ENCODE assay signal across 22 mouse cellular contexts in genomic region chr9:123713111-123713510, GRCm38 (mm10). TPM values are rescaled to one million over a fixed set of nuclear protein-coding genes. Genes with fewer than 3 reads are reported as not detected.
A peak's percentile ranks its signal among the peaks of the same experiment; 100 is the strongest.
DNase-seq lines count a peak whose midpoint lies in the region; ATAC-seq and TF ChIP-seq lines count a peak whose summit lies in the region.
"Had no signal": no experiment of that assay in that cellular context is flagged by ENCODE, and none has a peak within 500 bp of the region (broad histone marks: within the 10 kb centered on the region; RNA-seq: fewer than 3 reads in every experiment).

No protein-coding gene starts in this region.

- peak; percentile 2 for DNase-seq in midbrain, embryonic 14.5 days
- DNase-seq in CD4-positive helper T cell, adult 2 months (ENCODE audit: low read depth, low spot score): peak; percentile 26
- peak; percentile 19 for DNase-seq in T-cell, adult 2 months (ENCODE audit: low spot score)
- no peak for DNase-seq in gastrocnemius, postnatal 36 days
- DNase-seq in layer of hippocampus, adult 9-11 months: no peak
- DNase-seq: adrenal gland, postnatal 25 days; cerebellum, adult 8-10 months; heart, postnatal 14 days; right cerebral cortex, postnatal 14 days had no signal

- H3K27me3 ChIP-seq in intestine, postnatal 0 days (replicated peaks; ENCODE audit: control insufficient read depth, insufficient read depth, low read length): no peaks in the 10 kb centered on the region
- H3K27me3 ChIP-seq in intestine, embryonic 15.5 days (replicated peaks): no peaks in the 10 kb centered on the region
- no peaks in the 10 kb centered on the region for H3K27me3 ChIP-seq in midbrain, embryonic 14.5 days (ENCODE audit: control insufficient read depth, insufficient read depth, low read length)
- no peaks in the 10 kb centered on the region for H3K27me3 ChIP-seq in midbrain, embryonic 16.5 days (ENCODE audit: control insufficient read depth, insufficient read depth, low read depth, low read length)
- H3K27me3 ChIP-seq: forebrain, embryonic 15.5 days; kidney, embryonic 15.5 days; liver, embryonic 15.5 days; midbrain, embryonic 12.5 days had no signal

- H3K4me1 ChIP-seq in intestine, postnatal 0 days (replicated peaks; ENCODE audit: control insufficient read depth, insufficient read depth, low read length): no peaks in the 10 kb centered on the region
- H3K4me1 ChIP-seq in intestine, embryonic 15.5 days (replicated peaks): 0 out of 2 replicates have a peak, but pooled peaks cover 2% of the 10 kb centered on the region
- peaks cover 8% of the 10 kb centered on the region; the same call in 1 of the 2 replicates for H3K4me1 ChIP-seq in midbrain, embryonic 14.5 days (ENCODE audit: control insufficient read depth, insufficient read depth, low read length)
- H3K4me1 ChIP-seq in midbrain, embryonic 16.5 days (ENCODE audit: control insufficient read depth, insufficient read depth, low read length): peaks cover 9% of the 10 kb centered on the region

- peak; percentile 55 for TF ChIP-seq CTCF in intestine, postnatal 0 days (IDR thresholded peaks at IDR 0.05; ENCODE audit: low read depth)

- no peak overlapping the region for H3K9ac ChIP-seq in intestine, postnatal 0 days (ENCODE audit: low read depth, low read length)
- no peak overlapping the region for H3K9ac ChIP-seq in intestine, embryonic 15.5 days
- H3K9ac ChIP-seq in midbrain, embryonic 14.5 days (replicated peaks; ENCODE audit: low read length): no peak overlapping the region
- no peak overlapping the region for H3K9ac ChIP-seq in midbrain, embryonic 16.5 days (ENCODE audit: low read depth, low read length)
- H3K9ac ChIP-seq: forebrain, embryonic 15.5 days; kidney, embryonic 15.5 days; liver, embryonic 15.5 days; midbrain, embryonic 12.5 days had no signal

- no peaks in the 10 kb centered on the region for H3K9me3 ChIP-seq in intestine, postnatal 0 days (ENCODE audit: control insufficient read depth)
- no peaks in the 10 kb centered on the region for H3K9me3 ChIP-seq in intestine, embryonic 15.5 days
- no peaks in the 10 kb centered on the region for H3K9me3 ChIP-seq in midbrain, embryonic 14.5 days (ENCODE audit: control insufficient read depth, low read length)
- no peaks in the 10 kb centered on the region for H3K9me3 ChIP-seq in midbrain, embryonic 16.5 days (replicated peaks; ENCODE audit: control insufficient read depth, low read length, poor library complexity, severe bottlenecking)
- H3K9me3 ChIP-seq: forebrain, embryonic 15.5 days; kidney, embryonic 15.5 days; limb, embryonic 10.5 days; liver, embryonic 15.5 days; midbrain, embryonic 12.5 days had no signal

- intact Hi-C loops in gastrocnemius, postnatal 36 days (cut with DNase I): no loop called here

- no peak overlapping the region for H3K4me2 ChIP-seq in intestine, postnatal 0 days (replicated peaks; ENCODE audit: low read depth)
- H3K4me2 ChIP-seq in intestine, embryonic 15.5 days (replicated peaks): no peak overlapping the region
- H3K4me2 ChIP-seq in midbrain, embryonic 14.5 days (ENCODE audit: low read length): no peak overlapping the region
- H3K4me2 ChIP-seq in midbrain, embryonic 16.5 days (ENCODE audit: low read length): no peak overlapping the region
- H3K4me2 ChIP-seq: forebrain, embryonic 15.5 days; kidney, embryonic 15.5 days; liver, embryonic 15.5 days; midbrain, embryonic 12.5 days had no signal

- H3K4me3 ChIP-seq in intestine, postnatal 0 days (ENCODE audit: low read depth, low read length): no peak overlapping the region
- no peak overlapping the region for H3K4me3 ChIP-seq in intestine, embryonic 15.5 days (replicated peaks)
- no peak overlapping the region for H3K4me3 ChIP-seq in midbrain, embryonic 14.5 days (replicated peaks; ENCODE audit: low read depth, low read length)
- no peak overlapping the region for H3K4me3 ChIP-seq in midbrain, embryonic 16.5 days (ENCODE audit: low read depth, low read length)
- H3K4me3 ChIP-seq: forebrain, embryonic 15.5 days; kidney, embryonic 15.5 days; limb, embryonic 10.5 days; liver, embryonic 15.5 days; midbrain, embryonic 12.5 days had no signal

- WGBS in intestine, postnatal 0 days: 83% methylated on average over 2 of the region's 2 CpGs
- 77% methylated on average over 2 of the region's 2 CpGs for WGBS in intestine, embryonic 15.5 days
- 88% methylated on average over 2 of the region's 2 CpGs for WGBS in midbrain, embryonic 14.5 days
- WGBS in midbrain, embryonic 16.5 days: 88% methylated on average over 2 of the region's 2 CpGs

- peaks cover 17% of the 10 kb centered on the region for H3K36me3 ChIP-seq in intestine, postnatal 0 days (ENCODE audit: control insufficient read depth, insufficient read depth)
- H3K36me3 ChIP-seq in intestine, embryonic 15.5 days: peaks cover 3% of the 10 kb centered on the region; the same call in 1 of the 2 replicates
- H3K36me3 ChIP-seq in midbrain, embryonic 14.5 days (ENCODE audit: control insufficient read depth, insufficient read depth, low read length): peaks cover 38% of the 10 kb centered on the region
- H3K36me3 ChIP-seq in midbrain, embryonic 16.5 days (ENCODE audit: control insufficient read depth, insufficient read depth, low read length): peaks cover 7% of the 10 kb centered on the region; the same call in 1 of the 2 replicates

- ATAC-seq in intestine, postnatal 0 days: no peak
- ATAC-seq in intestine, embryonic 15.5 days: no peak
- no peak for ATAC-seq in midbrain, embryonic 14.5 days (ENCODE audit: low FRiP score, low TSS enrichment)
- no peak for ATAC-seq in midbrain, embryonic 16.5 days
- ATAC-seq: forebrain, embryonic 15.5 days; hindbrain, embryonic 16.5 days had no signal

- H3K27ac ChIP-seq in intestine, postnatal 0 days (ENCODE audit: low read depth, low read length): no peak overlapping the region
- no peak overlapping the region for H3K27ac ChIP-seq in intestine, embryonic 15.5 days
- H3K27ac ChIP-seq in midbrain, embryonic 14.5 days (replicated peaks; ENCODE audit: low read depth, low read length): no peak overlapping the region
- no peak overlapping the region for H3K27ac ChIP-seq in midbrain, embryonic 16.5 days (ENCODE audit: low read length)
- H3K27ac ChIP-seq: forebrain, embryonic 15.5 days; kidney, embryonic 15.5 days; limb, embryonic 10.5 days; liver, embryonic 15.5 days; macrophage; midbrain, embryonic 12.5 days had no signal

RNA-seq across cellular contexts. Expression of gene Lztfl1, which starts 4.4 kb away (rescaled TPM):
- 25.0 and 26.1 TPM in 2 replicates for polyA plus RNA-seq in intestine, postnatal 0 days (2015; fragmentation: Nextera tagmentation; extraction: Ambion mirVana)
- 41.1 and 47.1 TPM in 2 replicates for polyA plus RNA-seq in intestine, embryonic 15.5 days (2015; fragmentation: Nextera tagmentation; extraction: Ambion mirVana)
- polyA plus RNA-seq in midbrain, embryonic 14.5 days (2014; fragmentation: Nextera tagmentation; extraction: Ambion mirVana): 55.0 and 60.7 TPM in 2 replicates
- polyA plus RNA-seq in midbrain, embryonic 16.5 days (2015; fragmentation: Nextera tagmentation; extraction: Ambion mirVana): 51.1 and 53.1 TPM in 2 replicates
- 10 to 100 TPM; 16.3 to 20.4 TPM for total RNA-seq in gastrocnemius, postnatal 36 days (2021)

RNA-seq across cellular contexts. Expression of gene Slc6a20a, which starts 34.4 kb away (rescaled TPM):
- polyA plus RNA-seq in intestine, postnatal 0 days (2015; fragmentation: Nextera tagmentation; extraction: Ambion mirVana): 20.3 and 23.3 TPM in 2 replicates
- 16.8 and 19.8 TPM in 2 replicates for polyA plus RNA-seq in intestine, embryonic 15.5 days (2015; fragmentation: Nextera tagmentation; extraction: Ambion mirVana)
- 0.81 and 13.1 TPM in 2 replicates for polyA plus RNA-seq in midbrain, embryonic 14.5 days (2014; fragmentation: Nextera tagmentation; extraction: Ambion mirVana)
- 12.5 and 15.1 TPM in 2 replicates for polyA plus RNA-seq in midbrain, embryonic 16.5 days (2015; fragmentation: Nextera tagmentation; extraction: Ambion mirVana)
- not detected for total RNA-seq in gastrocnemius, postnatal 36 days (2021)
- total RNA-seq: adrenal gland, postnatal 25 days; heart, adult 8-10 months; heart, postnatal 14 days had no signal

RNA-seq across cellular contexts. Expression of gene Ccr9, which starts 34.9 kb away (rescaled TPM):
- 0.50 and 0.61 TPM in 2 replicates for polyA plus RNA-seq in intestine, postnatal 0 days (2015; fragmentation: Nextera tagmentation; extraction: Ambion mirVana)
- 0.54 and 0.75 TPM in 2 replicates for polyA plus RNA-seq in intestine, embryonic 15.5 days (2015; fragmentation: Nextera tagmentation; extraction: Ambion mirVana)
- polyA plus RNA-seq in midbrain, embryonic 14.5 days (2014; fragmentation: Nextera tagmentation; extraction: Ambion mirVana): 0.16 and 0.51 TPM in 2 replicates
- 0.30 TPM in 2 replicates for polyA plus RNA-seq in midbrain, embryonic 16.5 days (2015; fragmentation: Nextera tagmentation; extraction: Ambion mirVana)
- total RNA-seq in gastrocnemius, postnatal 36 days (2021): 1 to 10 TPM in 1 of 2 experiments, not detected in 1; 1.3 TPM
- total RNA-seq: adrenal gland, postnatal 25 days; ES-E14; gastrocnemius, adult 18-20 months had no signal

Comparison
In these comparisons a context has a peak if more than half of its experiments do, and no peak if none do; other contexts are left out.
1. DNase-seq: peak in midbrain, embryonic 14.5 days (single experiment), CD4-positive helper T cell, adult 2 months (single experiment) and T-cell, adult 2 months (single experiment); none in gastrocnemius, postnatal 36 days (0 of 2) and layer of hippocampus, adult 9-11 months (single experiment).